Mouse (Mus musculus): Measurements from ENCODE around the gene 4930512M02Rik. TPM values are rescaled to one million over a fixed set of nuclear protein-coding genes. Genes with fewer than 3 reads are reported as not detected.
A peak's percentile ranks its signal among the peaks of the same experiment; 100 is the strongest.

The 4930512M02Rik gene
- polyA plus RNA-seq, 1 experiment from 2014 or later = not detected

GRCm38 (mm10) chr11:11570747-11571146 is 56.9 kb downstream of the 4930512M02Rik start:
- no peaks in the 10 kb centered on the region for H3K36me3 ChIP-seq (ENCODE audit: control insufficient read depth, insufficient read depth)
- H3K27ac ChIP-seq (ENCODE audit: low read length) = peak overlapping the region; percentile 63; the same call in 1 of the 2 replicates
- H3K4me3 ChIP-seq (ENCODE audit: low read depth, low read length) = no peak overlapping the region
- H3K9ac ChIP-seq (ENCODE audit: low read depth, low read length) = 0 out of 2 replicates have a peak overlapping the region, but pooled peaks have one; percentile 1
- peaks cover 21% of the 10 kb centered on the region for H3K4me1 ChIP-seq (ENCODE audit: control insufficient read depth, low read depth, low read length)
- H3K9me3 ChIP-seq (replicated peaks; ENCODE audit: control insufficient read depth, low read length) = no peaks in the 10 kb centered on the region
- peak overlapping the region; percentile 12; the same call in 1 of the 2 replicates for H3K4me2 ChIP-seq (ENCODE audit: low read depth, low read length)
- H3K27me3 ChIP-seq (ENCODE audit: control insufficient read depth, insufficient read depth, low read depth, low read length) = no peaks in the 10 kb centered on the region
- ATAC-seq (ENCODE audit: low read depth) = peak; percentile 67

GRCm38 (mm10) chr11:11569466-11570132 is 58.0 kb downstream of the 4930512M02Rik start:
- 21% methylated on average over 4 of the region's 4 CpGs for WGBS (ENCODE audit: insufficient replicate concordance)
- H3K9ac ChIP-seq (ENCODE audit: low read depth, low read length) = no peak overlapping the region
- H3K4me2 ChIP-seq (ENCODE audit: low read depth, low read length) = no peak overlapping the region
- H3K27ac ChIP-seq (ENCODE audit: low read length) = peak overlapping the region; percentile 63
- H3K36me3 ChIP-seq (ENCODE audit: control insufficient read depth, insufficient read depth) = no peaks in the 10 kb centered on the region
- no peaks in the 10 kb centered on the region for H3K9me3 ChIP-seq (replicated peaks; ENCODE audit: control insufficient read depth, low read length)
- no peak overlapping the region for H3K4me3 ChIP-seq (ENCODE audit: low read depth, low read length)
- no peak for ATAC-seq (ENCODE audit: low read depth)
- no peaks in the 10 kb centered on the region for H3K27me3 ChIP-seq (ENCODE audit: control insufficient read depth, insufficient read depth, low read depth, low read length)
- H3K4me1 ChIP-seq (ENCODE audit: control insufficient read depth, low read depth, low read length) = peaks cover 22% of the 10 kb centered on the region

DNA sequence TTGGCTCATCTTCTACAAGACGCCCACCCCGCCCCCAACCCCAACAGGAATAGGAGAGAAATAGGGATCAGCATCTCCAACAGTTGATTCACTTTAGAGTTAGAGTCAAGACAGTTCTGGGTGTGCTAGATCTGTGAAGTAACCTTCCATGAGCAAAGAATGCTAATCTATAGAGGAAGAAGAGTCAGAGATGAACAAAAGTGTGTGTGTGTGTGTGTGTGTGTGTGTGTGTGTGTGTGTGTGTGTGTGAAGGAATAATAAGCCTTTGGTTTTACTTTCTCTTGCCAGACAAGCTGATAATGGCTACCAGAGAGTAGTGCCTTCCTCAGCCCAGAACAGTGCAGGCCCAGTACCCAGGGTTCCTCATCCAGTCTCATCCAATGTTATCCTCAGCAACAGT is 59.6 kb downstream of the 4930512M02Rik start:
- H3K9me3 ChIP-seq (replicated peaks; ENCODE audit: control insufficient read depth, low read length) = no peaks in the 10 kb centered on the region
- peaks cover 27% of the 10 kb centered on the region for H3K4me1 ChIP-seq (ENCODE audit: control insufficient read depth, low read depth, low read length)
- H3K9ac ChIP-seq (ENCODE audit: low read depth, low read length) = no peak overlapping the region
- ATAC-seq (ENCODE audit: low read depth) = no peak
- no peak overlapping the region for H3K27ac ChIP-seq (ENCODE audit: low read length)
- no peaks in the 10 kb centered on the region for H3K27me3 ChIP-seq (ENCODE audit: control insufficient read depth, insufficient read depth, low read depth, low read length)
- no peak overlapping the region for H3K4me2 ChIP-seq (ENCODE audit: low read depth, low read length)
- H3K36me3 ChIP-seq (ENCODE audit: control insufficient read depth, insufficient read depth) = no peaks in the 10 kb centered on the region
- 74% methylated on average over 2 of the region's 2 CpGs for WGBS (ENCODE audit: insufficient replicate concordance)
- no peak overlapping the region for H3K4me3 ChIP-seq (ENCODE audit: low read depth, low read length)

DNA sequence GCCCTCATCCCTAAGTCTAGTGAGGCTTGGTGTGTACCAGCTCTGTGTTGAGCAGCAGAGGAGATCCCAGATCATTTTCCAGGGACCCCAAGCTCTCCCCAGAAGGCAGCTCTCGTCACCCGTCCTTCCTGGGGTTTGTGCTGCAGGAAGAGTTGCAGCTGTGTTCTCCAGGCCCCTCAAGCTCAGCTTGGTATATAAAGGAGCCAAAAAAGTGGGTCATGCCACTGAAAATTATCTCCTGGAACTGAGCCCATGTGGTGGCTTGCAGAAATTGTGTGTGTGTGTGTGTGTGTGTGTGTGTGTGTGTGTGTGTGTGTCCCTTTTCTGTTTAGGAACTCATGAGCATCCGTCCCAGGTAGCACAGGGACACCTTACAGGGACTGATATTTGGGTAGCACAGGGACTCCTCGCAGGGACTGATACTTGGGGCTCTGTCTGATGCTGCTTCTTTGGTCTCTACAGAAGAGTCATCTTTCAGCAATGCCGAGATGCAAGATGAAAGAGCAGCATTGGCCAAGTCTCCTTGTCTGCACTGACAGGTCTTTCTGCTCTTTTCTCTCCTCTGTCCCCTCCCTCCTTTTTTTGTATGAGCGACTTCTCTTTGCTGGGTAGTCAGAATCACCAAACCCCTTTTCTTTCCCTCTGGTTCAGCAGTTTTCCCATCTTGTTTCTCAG is 62.4 kb downstream of the 4930512M02Rik start:
- no peaks in the 10 kb centered on the region for H3K27me3 ChIP-seq (ENCODE audit: control insufficient read depth, insufficient read depth, low read depth, low read length)
- H3K9me3 ChIP-seq (replicated peaks; ENCODE audit: control insufficient read depth, low read length) = no peaks in the 10 kb centered on the region
- peaks cover 21% of the 10 kb centered on the region for H3K4me1 ChIP-seq (ENCODE audit: control insufficient read depth, low read depth, low read length)
- no peak for ATAC-seq (ENCODE audit: low read depth)
- H3K4me2 ChIP-seq (ENCODE audit: low read depth, low read length) = no peak overlapping the region
- no peak overlapping the region for H3K4me3 ChIP-seq (ENCODE audit: low read depth, low read length)
- H3K9ac ChIP-seq (ENCODE audit: low read depth, low read length) = no peak overlapping the region
- 47% methylated on average over 6 of the region's 6 CpGs for WGBS (ENCODE audit: insufficient replicate concordance)
- peak overlapping the region; percentile 46 for H3K27ac ChIP-seq (ENCODE audit: low read length)
- H3K36me3 ChIP-seq (ENCODE audit: control insufficient read depth, insufficient read depth) = no peaks in the 10 kb centered on the region

DNA sequence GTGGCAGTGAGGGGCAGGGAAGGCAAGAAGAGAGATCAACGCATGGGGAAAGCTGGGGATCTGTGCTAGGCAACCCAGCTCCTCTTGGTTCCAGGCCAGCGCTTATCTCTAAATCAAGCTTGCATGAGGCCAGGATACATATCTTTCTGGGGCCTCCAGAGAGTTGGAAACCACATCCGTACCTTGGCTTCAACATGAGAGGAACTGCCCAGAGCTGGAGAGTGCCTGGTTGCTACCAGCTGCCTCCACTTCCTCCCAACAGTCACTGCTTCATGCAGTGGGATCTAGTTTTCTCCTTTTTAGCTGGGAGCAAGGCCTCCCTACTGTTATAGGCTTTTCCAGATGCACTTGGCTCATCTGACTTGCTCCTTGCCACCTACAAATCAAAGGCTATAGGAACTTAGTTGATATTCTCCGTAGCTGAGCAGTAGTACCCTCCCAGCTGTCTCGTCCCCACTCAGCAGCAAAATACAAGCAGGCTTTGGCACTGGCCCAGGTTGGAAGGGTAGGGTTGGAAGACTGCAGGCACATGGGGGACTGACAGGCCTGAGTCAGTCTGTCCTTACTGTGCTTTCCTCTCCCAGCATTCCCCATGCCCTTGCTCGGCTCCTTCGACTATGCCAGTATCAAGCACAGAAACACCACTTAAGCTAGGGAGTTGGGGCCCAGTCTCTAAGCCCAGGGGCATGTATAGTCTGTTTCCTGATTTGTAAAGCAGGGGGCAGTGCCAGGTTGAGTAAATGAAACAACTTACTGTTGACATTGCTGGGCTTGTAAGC is 63.2 kb downstream of the 4930512M02Rik start:
- 22% methylated on average over 7 of the region's 7 CpGs for WGBS (ENCODE audit: insufficient replicate concordance)
- ATAC-seq (ENCODE audit: low read depth) = peak; percentile 30; the same call in 1 of the 2 replicates
- Histone ChIP-seq H3K9ac (ENCODE audit: low read depth, low read length) (no peak overlapping the region), H3K4me3 (ENCODE audit: low read depth, low read length) (no peak overlapping the region), H3K27ac (ENCODE audit: low read length) (peak overlapping the region; percentile 46), H3K4me2 (ENCODE audit: low read depth, low read length) (no peak overlapping the region), H3K4me1 (ENCODE audit: control insufficient read depth, low read depth, low read length) (peaks cover 13% of the 10 kb centered on the region), H3K27me3 (ENCODE audit: control insufficient read depth, insufficient read depth, low read depth, low read length) (no peaks in the 10 kb centered on the region), H3K36me3 (ENCODE audit: control insufficient read depth, insufficient read depth) (no peaks in the 10 kb centered on the region), H3K9me3 (replicated peaks; ENCODE audit: control insufficient read depth, low read length) (no peaks in the 10 kb centered on the region)

GRCm38 (mm10) chr11:11561118-11561517 is 66.5 kb downstream of the 4930512M02Rik start:
- Histone ChIP-seq H3K36me3 (ENCODE audit: control insufficient read depth, insufficient read depth) (no peaks in the 10 kb centered on the region), H3K27me3 (ENCODE audit: control insufficient read depth, insufficient read depth, low read depth, low read length) (no peaks in the 10 kb centered on the region), H3K27ac (ENCODE audit: low read length) (no peak overlapping the region), H3K9me3 (replicated peaks; ENCODE audit: control insufficient read depth, low read length) (no peaks in the 10 kb centered on the region), H3K9ac (ENCODE audit: low read depth, low read length) (no peak overlapping the region), H3K4me3 (ENCODE audit: low read depth, low read length) (no peak overlapping the region), H3K4me2 (ENCODE audit: low read depth, low read length) (no peak overlapping the region), H3K4me1 (ENCODE audit: control insufficient read depth, low read depth, low read length) (peaks cover 16% of the 10 kb centered on the region)
- no peak for ATAC-seq (ENCODE audit: low read depth)
- WGBS (ENCODE audit: insufficient replicate concordance) = 63% methylated on average over 6 of the region's 6 CpGs

DNA sequence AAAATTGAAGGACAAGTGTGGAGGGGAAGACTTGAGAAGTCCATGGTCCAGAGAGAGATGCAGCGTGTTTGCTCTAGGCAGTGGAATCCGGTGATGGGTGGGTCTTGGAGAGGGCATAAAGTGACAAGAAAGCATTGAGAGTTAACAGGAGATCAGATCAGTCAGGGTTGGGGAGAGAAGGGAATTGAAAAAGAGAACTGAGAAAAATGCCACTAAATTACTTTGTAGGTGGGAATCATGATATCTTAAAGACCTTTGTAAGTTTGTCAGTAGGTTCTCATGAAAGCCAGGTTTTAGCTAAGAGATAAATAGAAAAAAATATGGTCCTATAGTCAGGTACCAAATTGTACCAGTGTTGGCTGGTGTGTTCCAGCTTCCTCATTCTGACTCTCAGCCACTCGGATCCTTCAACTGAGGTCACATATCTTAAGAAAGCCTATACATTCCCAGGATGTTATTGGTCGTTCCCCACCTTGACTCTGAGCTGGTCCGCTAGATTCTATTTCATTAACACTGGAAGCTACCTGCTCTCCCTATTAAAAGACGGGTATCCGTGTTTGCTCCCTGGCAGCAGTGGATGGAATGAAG is 68.4 kb downstream of the 4930512M02Rik start:
- no peaks in the 10 kb centered on the region for H3K27me3 ChIP-seq (ENCODE audit: control insufficient read depth, insufficient read depth, low read depth, low read length)
- no peaks in the 10 kb centered on the region for H3K36me3 ChIP-seq (ENCODE audit: control insufficient read depth, insufficient read depth)
- H3K4me3 ChIP-seq (ENCODE audit: low read depth, low read length) = no peak overlapping the region
- H3K4me1 ChIP-seq (ENCODE audit: control insufficient read depth, low read depth, low read length) = peaks cover 10% of the 10 kb centered on the region
- H3K9me3 ChIP-seq (replicated peaks; ENCODE audit: control insufficient read depth, low read length) = no peaks in the 10 kb centered on the region
- no peak for ATAC-seq (ENCODE audit: low read depth)
- WGBS (ENCODE audit: insufficient replicate concordance) = 62% methylated on average over 7 of the region's 7 CpGs
- no peak overlapping the region for H3K4me2 ChIP-seq (ENCODE audit: low read depth, low read length)
- no peak overlapping the region for H3K9ac ChIP-seq (ENCODE audit: low read depth, low read length)
- no peak overlapping the region for H3K27ac ChIP-seq (ENCODE audit: low read length)

- no peaks in the 10 kb centered on the region for H3K27me3 ChIP-seq (ENCODE audit: control insufficient read depth, insufficient read depth, low read depth, low read length)
Observed at GRCm38 (mm10) chr11:11558662-11559061, 69.0 kb downstream of the 4930512M02Rik start.

More at GRCm38 (mm10) chr11:11558662-11559061, 69.0 kb downstream of the 4930512M02Rik start:
- Histone ChIP-seq H3K36me3 (ENCODE audit: control insufficient read depth, insufficient read depth) (no peaks in the 10 kb centered on the region), H3K4me1 (ENCODE audit: control insufficient read depth, low read depth, low read length) (peaks cover 10% of the 10 kb centered on the region), H3K9me3 (replicated peaks; ENCODE audit: control insufficient read depth, low read length) (no peaks in the 10 kb centered on the region), H3K4me2 (ENCODE audit: low read depth, low read length) (no peak overlapping the region), H3K4me3 (ENCODE audit: low read depth, low read length) (no peak overlapping the region), H3K9ac (ENCODE audit: low read depth, low read length) (no peak overlapping the region), H3K27ac (ENCODE audit: low read length) (no peak overlapping the region)
- no peak for ATAC-seq (ENCODE audit: low read depth)
- 33% methylated on average over 3 of the region's 3 CpGs for WGBS (ENCODE audit: insufficient replicate concordance)
